Mouse (Mus musculus): ENCODE data around the gene Gm12216.

- TF ChIP-seq POLR2A (IDR thresholded peaks at IDR 0.05; ENCODE audit: insufficient read length, low read depth) (no peak), MYOD1 (IDR thresholded peaks at IDR 0.05; ENCODE audit: control insufficient read depth in 1 of 3, insufficient read length in 2 of 3, low read depth in 2 of 3) (no peak), MYOG (IDR thresholded peaks at IDR 0.05; ENCODE audit: control insufficient read depth in 1 of 3, insufficient read depth in 1 of 3, insufficient read length in 2 of 3, low read depth in 2 of 3) (no peak), E2F4 (IDR thresholded peaks at IDR 0.05; ENCODE audit: insufficient read depth) (no peak), MAX (IDR thresholded peaks at IDR 0.05; ENCODE audit: low read depth) (no peak), SRF (IDR thresholded peaks at IDR 0.05; ENCODE audit: control insufficient read depth, insufficient read length, low read depth) (no peak), POLR2AphosphoS2 (IDR thresholded peaks at IDR 0.05; ENCODE audit: insufficient read length, low read depth) (no peak), USF1 (IDR thresholded peaks at IDR 0.05; ENCODE audit: low read depth) (no peak)
Observed at GRCm38 (mm10) chr11:53883287-53883686, 24.2 kb upstream of the Gm12216 start.

All from myocyte (in vitro differentiated cells).